Comparison of ENCODE assay signal across 12 mouse cellular contexts in the genomic region with DNA sequence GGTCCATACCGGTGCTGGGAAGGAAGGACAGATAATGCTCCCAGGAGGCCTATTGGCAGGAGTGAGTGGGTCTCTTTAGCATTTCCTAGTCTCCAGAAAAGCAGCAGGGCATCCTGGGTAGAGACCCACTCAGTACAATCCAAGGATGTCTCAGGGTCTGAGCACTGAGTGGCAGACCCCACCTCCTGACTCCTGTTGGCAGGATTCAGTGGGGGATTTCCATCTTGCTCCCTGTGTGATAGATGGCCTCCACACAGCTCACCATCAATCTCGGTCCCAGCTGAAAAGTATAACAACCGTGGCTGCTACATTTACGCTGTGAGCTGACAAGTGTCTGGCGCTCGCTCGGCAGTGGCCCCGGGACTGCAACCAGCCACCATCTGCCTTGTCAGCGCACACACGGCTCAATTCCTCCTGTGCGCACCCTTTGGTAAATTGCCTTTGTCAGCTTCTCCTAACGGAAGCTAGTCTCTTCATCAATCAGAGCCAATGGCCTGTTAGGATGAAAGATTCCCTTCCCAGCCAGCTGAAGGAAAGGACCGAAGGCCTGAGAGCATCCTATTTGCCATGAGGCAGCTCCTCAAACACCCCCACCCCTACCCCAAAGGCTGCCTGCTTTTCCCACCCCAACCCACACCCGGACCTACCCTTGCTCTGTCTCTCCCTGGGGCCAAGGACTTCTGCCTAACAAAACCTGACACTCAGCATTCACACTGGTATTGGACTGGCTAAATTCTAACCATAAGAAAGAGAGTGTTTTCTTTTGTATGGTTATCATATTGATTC.
DNase-seq lines count a peak whose midpoint lies in the region; ATAC-seq lines count a peak whose summit lies in the region.
"Had no signal": no experiment of that assay in that cellular context is flagged by ENCODE, and none has a peak within 500 bp of the region (broad histone marks: within the 10 kb centered on the region; RNA-seq: fewer than 3 reads in every experiment).

No protein-coding gene starts in this region.

- H3K4me1 ChIP-seq in neural tube, embryonic 11.5 days (ENCODE audit: control insufficient read depth, insufficient read depth, low read length), result no peaks in the 10 kb centered on the region
- peaks cover 29% of the 10 kb centered on the region for H3K4me1 ChIP-seq in hindbrain, embryonic 13.5 days (replicated peaks)
- H3K4me1 ChIP-seq: liver, embryonic 15.5 days had no signal

- no peaks in the 10 kb centered on the region for H3K36me3 ChIP-seq in neural tube, embryonic 11.5 days (ENCODE audit: control insufficient read depth, insufficient read depth, low read length)
- no peaks in the 10 kb centered on the region for H3K36me3 ChIP-seq in hindbrain, embryonic 13.5 days
- H3K36me3 ChIP-seq: liver, embryonic 15.5 days had no signal

- peak; percentile 69 for ATAC-seq in neural tube, embryonic 11.5 days (ENCODE audit: insufficient read depth, low FRiP score, low TSS enrichment)
- peak; percentile 72 for ATAC-seq in hindbrain, embryonic 13.5 days (ENCODE audit: low FRiP score)
- ATAC-seq in erythroblast, adult 5-6 weeks (replicated peaks; ENCODE audit: low FRiP score, poor library complexity, severe bottlenecking), result no peak

- H3K27me3 ChIP-seq in neural tube, embryonic 11.5 days (ENCODE audit: control insufficient read depth, insufficient read depth, low read length), result no peaks in the 10 kb centered on the region
- peaks cover 3% of the 10 kb centered on the region; the same call in 1 of the 2 replicates for H3K27me3 ChIP-seq in hindbrain, embryonic 13.5 days
- H3K27me3 ChIP-seq: liver, embryonic 15.5 days had no signal

- 0 out of 2 replicates have a peak overlapping the region, but pooled peaks have one; percentile 27 for H3K27ac ChIP-seq in neural tube, embryonic 11.5 days (ENCODE audit: low read depth, low read length)
- H3K27ac ChIP-seq in hindbrain, embryonic 13.5 days, result peak overlapping the region; percentile 56
- H3K27ac ChIP-seq: liver, embryonic 15.5 days had no signal

- H3K4me2 ChIP-seq in neural tube, embryonic 11.5 days (ENCODE audit: low read depth), result no peak overlapping the region
- H3K4me2 ChIP-seq in hindbrain, embryonic 13.5 days, result peak overlapping the region; percentile 29; the same call in 1 of the 2 replicates
- H3K4me2 ChIP-seq: liver, embryonic 15.5 days had no signal

- H3K9me3 ChIP-seq in neural tube, embryonic 11.5 days (ENCODE audit: control insufficient read depth, low read length), result no peaks in the 10 kb centered on the region
- H3K9me3 ChIP-seq in hindbrain, embryonic 13.5 days, result no peaks in the 10 kb centered on the region
- H3K9me3 ChIP-seq: liver, embryonic 15.5 days had no signal

- H3K4me3 ChIP-seq in neural tube, embryonic 11.5 days (ENCODE audit: low read depth, low read length), result no peak overlapping the region
- no peak overlapping the region for H3K4me3 ChIP-seq in hindbrain, embryonic 13.5 days
- H3K4me3 ChIP-seq: liver, embryonic 15.5 days; megakaryocyte, embryonic 14.5 days had no signal

- no peak overlapping the region for H3K9ac ChIP-seq in neural tube, embryonic 11.5 days (ENCODE audit: low read length)
- H3K9ac ChIP-seq in hindbrain, embryonic 13.5 days, result no peak overlapping the region
- H3K9ac ChIP-seq: liver, embryonic 15.5 days had no signal

- peak; percentile 63 for DNase-seq in neural tube, embryonic 11.5 days (ENCODE audit: low spot score)
- DNase-seq in neural tube, embryonic 10.5 days (ENCODE audit: extremely low spot score, low spot score), result no peak
- DNase-seq in cerebellum, postnatal 14 days, result peak; percentile 49 to 65
- DNase-seq in adrenal gland, postnatal 10 days, result no peak
- no peak for DNase-seq in heart, postnatal 4 days
- DNase-seq: adrenal gland, postnatal 14 days; heart, postnatal 14 days; kidney, adult 2 months had no signal

- WGBS in neural tube, embryonic 11.5 days, result 61% methylated on average over 14 of the region's 14 CpGs
- WGBS in hindbrain, embryonic 13.5 days, result 39% methylated on average over 14 of the region's 14 CpGs

Comparison
In these comparisons a context has a peak if more than half of its experiments do, and no peak if none do; other contexts are left out.
1. DNase-seq: peak in neural tube, embryonic 11.5 days (single experiment) and cerebellum, postnatal 14 days (2 of 2); none in neural tube, embryonic 10.5 days (single experiment), adrenal gland, postnatal 10 days (single experiment) and heart, postnatal 4 days (single experiment).